Mouse (Mus musculus): ENCODE results near the gene Slk.
A peak's percentile ranks its signal among the peaks of the same experiment; 100 is the strongest.
"Not testable (repeated sequence)": the region's sequence is repeated elsewhere in the genome, so short reads cannot be mapped to it uniquely, and the experiment has no call there.

The Slk gene

DNA sequence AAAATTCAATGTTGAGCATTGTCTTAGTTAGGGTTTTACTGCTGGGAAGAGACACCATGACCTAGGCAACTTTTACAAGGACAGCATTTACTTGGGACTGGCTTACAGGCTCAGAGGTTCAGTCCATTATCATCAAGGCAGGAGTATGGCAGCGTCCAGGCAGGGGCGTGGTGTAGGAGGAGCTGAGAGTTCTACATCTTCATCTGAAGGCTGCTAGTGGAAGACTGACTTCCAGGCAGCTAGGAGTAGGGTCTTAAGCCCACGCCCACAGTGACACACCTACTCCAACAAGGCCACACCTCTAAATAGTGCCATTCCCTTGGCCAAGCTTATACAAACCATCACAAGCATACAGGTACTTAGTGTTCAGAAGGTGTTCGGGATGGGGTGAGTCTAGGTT lies 7.5 kb upstream of the Slk start:
- not testable (repeated sequence) for DNase-seq

DNA sequence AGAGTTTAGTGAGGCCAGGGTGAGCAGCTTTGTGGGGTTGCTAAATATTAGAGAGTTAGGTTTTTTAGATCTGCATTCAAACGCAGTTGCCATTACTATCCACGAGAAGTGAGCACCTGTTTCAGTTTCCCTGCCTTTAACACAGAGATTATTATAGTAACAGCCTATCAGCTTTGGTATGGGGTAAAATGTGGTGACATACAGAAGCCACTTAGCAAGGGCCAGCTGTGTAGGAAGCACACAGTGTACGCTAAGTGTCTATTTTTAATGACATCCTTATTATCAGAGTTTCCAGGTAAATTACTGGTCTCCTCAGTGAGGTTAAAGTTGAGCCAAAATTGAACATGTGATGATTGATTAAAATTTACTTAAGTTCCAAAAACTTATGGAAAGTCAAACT lies 5.8 kb upstream of the Slk start:
- DNase-seq = no peak

GRCm38 (mm10) chr19:47578581-47579224 lies 775 bp upstream of the Slk start:
- peak; percentile 93 for DNase-seq

DNA sequence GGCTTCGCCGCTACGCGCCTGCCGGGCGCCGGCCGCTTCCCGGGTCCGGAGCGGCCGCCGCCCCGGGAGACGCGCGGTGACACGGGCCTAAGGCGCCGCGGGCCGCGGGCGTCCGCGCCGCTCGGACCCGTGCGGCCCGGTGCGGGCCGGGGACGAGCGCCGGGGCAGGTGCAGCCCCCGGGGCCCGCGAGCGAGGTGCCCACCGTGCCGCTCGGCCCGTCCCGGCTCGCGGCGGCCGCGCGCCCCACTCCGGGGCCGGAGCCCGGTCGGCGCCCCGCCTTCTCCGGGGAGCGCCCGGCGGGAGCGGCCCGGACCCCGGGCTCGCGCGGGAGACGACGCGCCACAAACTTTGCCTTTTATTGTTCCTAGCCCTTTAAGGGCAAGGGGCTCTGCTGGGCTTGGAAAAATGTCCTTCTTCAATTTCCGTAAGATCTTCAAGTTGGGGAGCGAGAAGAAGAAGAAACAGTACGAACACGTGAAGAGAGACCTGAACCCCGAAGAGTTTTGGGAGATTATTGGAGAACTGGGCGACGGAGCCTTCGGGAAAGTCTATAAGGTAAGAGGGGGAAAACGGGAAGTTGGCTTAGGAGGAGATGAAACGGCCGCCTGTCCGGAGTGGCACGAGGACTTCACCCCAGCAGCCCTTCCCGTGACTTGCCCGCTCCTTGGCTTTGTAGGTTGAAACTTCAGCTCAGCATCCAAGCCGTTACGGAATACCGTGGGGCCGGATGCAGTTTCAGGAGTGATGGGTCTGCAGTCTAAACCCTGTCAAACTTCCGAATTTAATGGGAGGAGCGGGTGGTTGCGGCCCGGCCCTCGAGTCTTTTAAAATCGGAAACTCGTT lies 532 bp downstream of the Slk start:
- peak; percentile 94 for DNase-seq

GRCm38 (mm10) chr19:47585772-47586171 lies 6.3 kb downstream of the Slk start:
- no peak for DNase-seq

GRCm38 (mm10) chr19:47587009-47587408 lies 7.5 kb downstream of the Slk start:
- no peak for DNase-seq

GRCm38 (mm10) chr19:47608513-47608912 lies 29.0 kb downstream of the Slk start:
- DNase-seq = no peak

- DNase-seq = no peak
These were observed 34.0 kb downstream of the Slk start for GRCm38 (mm10) chr19:47613442-47613841.

GRCm38 (mm10) chr19:47621478-47621877 lies 42.0 kb downstream of the Slk start:
- DNase-seq = no peak

- DNase-seq = peak; percentile 34
These were observed 45.6 kb downstream of the Slk start for GRCm38 (mm10) chr19:47624940-47625711.

DNA sequence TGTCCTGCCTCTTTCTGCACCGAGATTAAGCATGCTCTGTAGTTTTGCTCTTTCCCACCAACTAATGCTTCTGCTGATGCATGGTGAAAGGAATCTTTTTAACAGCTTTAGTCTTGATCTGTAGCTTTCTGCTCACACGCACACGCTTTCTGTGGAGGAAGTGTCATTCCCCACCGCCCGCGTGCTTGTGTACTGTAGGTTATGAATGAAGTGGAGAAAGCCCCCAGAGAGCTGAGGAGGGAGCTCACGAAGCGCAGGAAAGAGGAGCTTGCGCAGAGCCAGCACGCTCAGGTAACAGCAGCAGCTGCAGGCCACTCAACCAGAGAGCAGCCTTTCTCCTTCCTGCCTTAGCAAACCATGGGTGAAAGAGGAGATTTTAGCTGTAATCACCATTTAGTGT lies 48.0 kb downstream of the Slk start:
- DNase-seq = peak; percentile 75

GRCm38 (mm10) chr19:47629068-47629467 lies 49.6 kb downstream of the Slk start:
- peak; percentile 93 for DNase-seq

- peak; percentile 91 for DNase-seq
These were observed 50.9 kb downstream of the Slk start for GRCm38 (mm10) chr19:47630381-47630780.

GRCm38 (mm10) chr19:47631799-47632198 lies 52.3 kb downstream of the Slk start:
- no peak for DNase-seq

DNA sequence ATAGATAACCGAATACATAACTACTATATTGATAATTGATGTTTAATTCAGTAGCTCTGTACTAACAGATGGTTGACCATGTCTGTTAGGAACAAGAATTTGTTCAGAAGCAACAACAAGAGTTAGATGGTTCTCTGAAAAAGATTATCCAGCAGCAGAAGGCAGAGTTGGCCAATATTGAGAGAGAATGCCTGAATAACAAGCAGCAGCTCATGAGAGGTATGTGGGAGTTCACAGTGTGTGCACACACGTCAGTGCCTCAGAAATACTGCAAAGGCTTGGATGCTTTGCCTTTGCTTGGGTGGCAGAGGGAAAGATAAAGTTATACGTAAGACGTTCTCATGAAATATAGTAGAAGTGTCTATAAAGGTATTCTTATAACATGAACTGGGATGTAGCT lies 55.9 kb downstream of the Slk start:
- no peak for DNase-seq

- peak; percentile 89 for DNase-seq
These were observed 64.4 kb downstream of the Slk start for GRCm38 (mm10) chr19:47643910-47644309.

DNA sequence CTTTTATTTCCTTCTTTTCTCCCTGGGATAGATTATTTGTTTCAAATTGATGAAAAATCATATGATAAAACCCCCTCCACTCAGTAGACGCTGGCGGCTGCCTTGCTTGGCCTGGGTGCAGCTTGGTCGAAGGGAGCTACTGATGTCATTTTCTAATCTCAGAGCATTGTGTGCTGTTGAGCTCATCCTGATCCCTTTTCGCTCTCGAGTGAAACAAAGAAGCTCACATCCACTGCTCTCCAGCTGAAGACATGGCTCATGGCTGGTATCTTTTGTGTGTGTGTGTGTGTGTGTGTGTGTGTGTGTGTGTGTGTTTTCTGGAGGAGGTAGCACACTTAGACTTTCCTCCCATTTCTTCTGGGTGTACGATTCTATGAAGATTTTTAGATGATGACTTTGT lies 66.1 kb downstream of the Slk start:
- DNase-seq = peak; percentile 92

GRCm38 (mm10) chr19:47646508-47647120 lies 67.1 kb downstream of the Slk start:
- peak; percentile 84 for DNase-seq

DNA sequence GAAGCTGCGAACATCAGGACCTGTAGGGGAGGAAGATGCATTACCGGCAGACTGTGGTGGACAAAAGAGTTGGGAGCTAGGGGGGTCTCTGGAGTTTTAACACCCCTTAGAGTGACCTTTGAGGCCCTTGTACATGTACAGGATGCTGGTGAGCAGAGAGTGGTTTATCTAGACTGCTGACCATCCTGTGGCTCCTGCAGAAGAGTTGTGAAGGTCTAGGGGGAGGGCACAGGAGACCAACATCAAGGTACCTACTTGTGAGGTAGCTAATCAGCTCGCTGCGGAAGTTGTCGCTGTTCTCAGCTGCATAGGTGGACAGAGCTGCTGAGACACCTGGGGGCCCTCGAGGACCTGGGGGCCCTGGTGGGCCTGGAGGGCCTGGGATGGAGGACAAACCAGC lies 69.6 kb downstream of the Slk start:
- peak; percentile 86 for DNase-seq

DNA sequence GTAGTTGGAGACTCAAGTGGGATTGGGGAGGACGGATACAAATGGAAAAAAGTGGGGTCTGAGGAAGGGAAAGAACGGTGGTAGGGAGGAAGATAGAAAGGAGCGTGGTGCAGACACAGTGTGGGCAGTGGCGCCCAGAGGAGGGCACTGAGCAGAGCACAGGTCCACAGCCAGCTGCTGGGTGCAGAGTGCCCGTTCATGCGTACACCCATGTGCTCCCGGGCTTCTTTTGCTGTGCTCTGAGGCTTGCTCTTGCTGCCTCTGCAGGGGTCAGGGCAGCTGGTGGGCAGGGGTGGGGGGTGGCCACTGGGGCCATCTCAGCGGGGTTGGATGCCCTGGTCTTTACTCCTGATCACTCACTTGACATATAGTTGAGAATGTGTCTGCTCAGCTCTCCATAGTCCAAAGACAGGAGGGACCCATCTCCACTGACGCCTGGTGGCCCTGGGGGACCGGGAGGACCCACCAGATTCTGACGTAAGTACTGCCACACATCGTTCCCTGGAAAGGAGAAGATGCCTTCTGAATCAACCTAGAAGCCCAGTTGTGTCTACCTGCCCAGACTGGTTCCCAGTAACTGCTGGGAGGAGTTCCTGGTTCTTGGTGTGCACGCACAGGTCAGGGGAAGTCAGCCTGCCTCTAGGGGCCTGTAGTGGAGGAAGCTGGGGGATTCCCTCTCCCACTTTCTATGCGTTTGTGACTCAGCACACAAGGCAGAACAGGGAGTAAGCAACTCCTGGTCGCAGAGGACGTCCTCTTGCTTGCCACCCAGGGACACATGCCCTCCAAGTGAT lies 71.1 kb downstream of the Slk start:
- DNase-seq = peak; percentile 79

- peak; percentile 90 for DNase-seq
These were observed 71.6 kb downstream of the Slk start for GRCm38 (mm10) chr19:47651160-47651480.

GRCm38 (mm10) chr19:47652255-47652654 lies 72.8 kb downstream of the Slk start:
- peak; percentile 87 for DNase-seq

All from heart, adult 11 months (tissue).